Mouse (Mus musculus): Measurements from ENCODE around the gene Rin2.

- TF ChIP-seq CTCF (IDR thresholded peaks at IDR 0.05; ENCODE audit: extremely low read depth, insufficient read length, insufficient replicate concordance, low read depth, low read length) (no peak), POLR2A (IDR thresholded peaks at IDR 0.05; ENCODE audit: low read depth, low read length) (no peak)
Measured at GRCm38 (mm10) chr2:145752572-145752971, 77.6 kb downstream of the Rin2 start.

Measured in small intestine, adult 2 months (tissue).